16 mouse cellular contexts compared by ENCODE assay signal in the genomic region with DNA sequence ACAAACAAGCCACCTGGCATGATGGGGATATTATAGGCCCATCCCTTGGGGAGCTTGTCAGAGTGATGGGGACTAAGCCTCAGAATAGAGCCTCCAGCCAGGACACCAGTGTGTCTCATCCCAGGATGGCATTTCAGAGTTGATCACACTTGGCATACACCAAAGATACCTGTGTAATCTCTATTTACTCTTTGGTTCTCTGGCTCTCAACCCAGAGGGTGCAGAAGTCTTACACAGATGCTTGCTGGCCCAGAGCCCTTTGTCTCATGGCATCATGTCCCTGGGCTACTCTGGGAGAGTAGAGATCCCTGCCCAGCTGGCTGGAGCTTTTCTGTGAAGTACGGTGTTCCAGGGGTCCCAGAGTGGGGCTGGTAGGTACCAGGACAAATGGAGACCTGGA.
"Had no signal": no experiment of that assay in that cellular context is flagged by ENCODE, and none has a peak within 500 bp of the region (broad histone marks: within the 10 kb centered on the region; RNA-seq: fewer than 3 reads in every experiment).

No protein-coding gene starts in this region.

- H3K27ac ChIP-seq: macrophage; midbrain, embryonic 12.5 days; stomach, postnatal 0 days had no signal

- H3K9ac ChIP-seq: lung, embryonic 14.5 days; midbrain, embryonic 12.5 days had no signal

- ATAC-seq: lung, postnatal 0 days had no signal

- DNase-seq: kidney, adult 18-20 months; kidney, adult 9 months; kidney, postnatal 14 days; kidney, postnatal 4 days; left cerebral cortex, postnatal 4 days; lung, embryonic 14.5 days; right cerebral cortex, adult 18-20 months; right cerebral cortex, postnatal 14 days; right cerebral cortex, postnatal 4 days; thymus, adult 2 months; thymus, postnatal 14 days; thymus, postnatal 4 days had no signal

- H3K27me3 ChIP-seq: midbrain, embryonic 12.5 days had no signal

- H3K9me3 ChIP-seq: midbrain, embryonic 12.5 days had no signal

- H3K4me3 ChIP-seq: midbrain, embryonic 12.5 days had no signal

- H3K4me2 ChIP-seq: lung, embryonic 14.5 days; midbrain, embryonic 12.5 days had no signal
